Mouse (Mus musculus): ENCODE results near the gene Atg7. TPM values are rescaled to one million over a fixed set of nuclear protein-coding genes. Genes with fewer than 3 reads are reported as not detected.

Gene Atg7
- total RNA-seq, 4 experiments from 2014 or later, result 11.5 to 13.1 (median 12.2) TPM

DNA sequence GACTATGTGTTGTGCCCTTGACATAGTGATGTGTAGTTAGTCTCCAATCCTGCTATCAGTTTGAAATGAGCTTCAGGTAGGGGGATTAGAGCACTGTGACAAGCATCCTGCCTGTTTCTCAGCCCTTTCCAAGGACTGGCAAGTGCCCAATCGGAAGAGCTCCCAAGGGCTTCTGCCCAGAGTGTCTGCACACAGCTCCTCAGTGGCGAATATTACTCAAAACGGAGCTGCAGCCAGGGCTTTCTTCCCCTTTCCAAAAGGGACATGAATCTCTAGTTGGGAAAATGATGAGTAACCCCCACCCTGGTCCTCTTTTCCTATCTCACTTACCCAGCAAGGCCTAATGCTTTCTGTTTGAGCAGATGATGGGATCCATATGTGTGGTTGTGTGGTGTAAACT lies 90.8 kb downstream of the Atg7 start:
- DNase-seq (ENCODE audit: low spot score), result no peak

- no peak for DNase-seq (ENCODE audit: low spot score)
Measured at GRCm38 (mm10) chr6:114735054-114735453, 92.2 kb downstream of the Atg7 start.

DNA sequence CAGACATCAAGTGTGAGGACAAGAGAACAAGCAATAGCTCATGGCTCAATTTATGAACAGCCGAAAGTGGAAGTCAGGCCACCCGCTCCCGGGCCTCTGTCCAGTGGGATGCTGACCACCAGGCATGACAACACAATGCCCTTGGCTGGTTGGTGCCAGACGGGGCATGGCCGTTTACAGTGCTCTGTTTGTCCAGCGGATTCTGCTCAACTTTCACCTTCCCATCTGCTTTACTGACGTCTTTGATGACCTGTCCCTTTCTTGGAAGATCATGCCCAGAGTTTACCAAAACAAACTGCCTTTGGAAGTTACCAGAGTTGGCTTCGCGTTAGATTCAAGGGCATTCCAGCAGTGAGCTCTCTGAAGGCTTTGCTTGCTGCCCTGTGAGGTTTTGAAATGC lies 93.5 kb downstream of the Atg7 start:
- no peak for DNase-seq (ENCODE audit: low spot score)

DNA sequence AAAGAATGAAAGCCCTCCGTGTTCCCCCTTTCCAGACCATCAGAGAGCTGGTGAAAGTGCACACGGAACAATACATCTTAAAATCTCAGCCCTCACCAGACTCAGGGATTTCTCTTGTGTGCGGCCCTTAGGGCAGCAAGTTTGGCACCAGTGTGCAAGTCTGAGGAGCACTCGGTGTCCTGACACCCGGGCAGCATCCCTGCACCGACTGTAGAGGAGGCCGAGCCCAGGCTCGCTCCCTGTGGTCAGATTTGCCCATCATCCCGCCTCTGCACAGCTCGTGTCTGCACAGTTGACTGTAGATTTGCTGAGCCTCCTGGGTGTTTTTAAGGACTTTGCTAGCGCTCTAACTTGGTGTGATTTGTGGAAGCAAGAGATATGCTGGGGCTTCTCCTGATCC lies 94.3 kb downstream of the Atg7 start:
- DNase-seq (ENCODE audit: low spot score), result no peak

DNA sequence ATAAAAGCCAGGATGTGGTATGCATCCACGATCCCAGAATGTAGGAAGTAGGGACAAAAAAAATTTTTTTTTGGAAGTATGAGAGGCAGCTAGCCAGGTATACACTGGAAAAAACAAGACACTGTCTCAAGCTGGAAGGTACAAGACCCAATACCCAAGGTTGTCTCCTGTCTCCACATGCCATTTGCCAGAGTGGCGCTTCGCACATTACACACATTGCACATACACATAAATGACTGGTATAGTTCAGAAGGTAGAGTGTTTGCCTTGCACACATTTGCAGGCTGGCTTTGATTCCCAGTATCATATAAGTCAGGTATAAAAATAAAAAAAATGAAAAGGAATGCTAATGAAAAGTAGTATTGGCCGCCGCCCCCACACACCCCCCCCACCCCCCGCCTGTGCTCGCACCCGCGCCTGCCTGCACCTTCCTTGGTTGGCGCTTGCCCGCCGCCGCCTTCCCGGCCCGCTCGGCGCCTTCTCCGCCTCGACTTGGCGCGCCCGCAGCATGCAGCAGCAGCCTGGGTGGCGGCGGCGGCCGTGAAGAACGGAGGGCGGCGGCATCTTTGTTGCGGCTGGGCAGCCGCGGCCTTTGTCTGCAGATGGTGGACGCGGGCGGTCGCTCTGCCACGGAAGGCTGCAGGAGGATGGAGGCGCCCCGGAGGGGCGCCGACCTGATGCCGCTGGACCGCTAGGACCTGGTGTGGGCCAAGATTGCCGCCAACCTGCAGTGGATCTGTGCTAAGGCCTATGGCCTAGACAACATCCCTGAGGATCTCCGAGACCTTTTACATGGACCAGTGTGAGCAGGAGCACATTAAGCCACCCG lies 95.2 kb downstream of the Atg7 start:
- no peak for DNase-seq (ENCODE audit: low spot score)

DNA sequence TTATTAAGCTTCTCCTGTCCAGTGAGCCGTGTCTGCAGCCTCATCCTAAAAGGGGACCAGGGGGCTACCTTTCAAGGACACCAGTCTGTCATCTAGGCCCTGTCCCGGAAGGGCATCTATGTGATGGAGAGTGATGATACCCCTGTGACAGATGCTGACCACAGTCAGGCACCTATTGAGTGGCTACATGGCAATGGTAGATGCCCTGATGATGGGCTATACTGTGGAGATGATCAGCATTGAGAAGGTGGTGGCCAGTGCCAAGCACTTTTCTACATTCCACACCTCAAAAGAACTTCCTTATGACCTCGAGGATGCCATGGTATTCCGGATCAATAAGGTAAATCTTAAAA lies 95.8 kb downstream of the Atg7 start:
- DNase-seq (ENCODE audit: low spot score), result no peak

- no peak for DNase-seq (ENCODE audit: low spot score)
Measured at GRCm38 (mm10) chr6:114742209-114743003, 99.5 kb downstream of the Atg7 start.

DNA sequence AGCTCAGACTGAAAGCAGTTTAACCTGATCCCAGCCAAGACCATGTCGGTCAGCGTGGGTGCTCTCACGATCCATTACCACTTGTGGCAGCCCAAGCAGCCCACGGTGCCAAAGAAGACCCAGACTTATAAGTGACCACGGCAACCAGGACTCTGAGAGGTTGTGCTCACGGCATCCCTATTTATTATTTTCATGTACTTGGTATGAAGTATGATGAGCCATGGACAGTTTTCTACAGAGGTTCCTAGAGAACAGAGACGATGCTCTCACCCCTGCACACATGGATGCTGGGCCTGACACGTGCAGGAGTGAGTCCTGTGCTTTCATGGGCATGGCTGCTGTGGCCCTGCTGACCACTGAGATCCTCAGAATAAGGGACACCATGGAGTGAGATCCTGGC lies 100.2 kb downstream of the Atg7 start:
- no peak for DNase-seq (ENCODE audit: low spot score)

DNA sequence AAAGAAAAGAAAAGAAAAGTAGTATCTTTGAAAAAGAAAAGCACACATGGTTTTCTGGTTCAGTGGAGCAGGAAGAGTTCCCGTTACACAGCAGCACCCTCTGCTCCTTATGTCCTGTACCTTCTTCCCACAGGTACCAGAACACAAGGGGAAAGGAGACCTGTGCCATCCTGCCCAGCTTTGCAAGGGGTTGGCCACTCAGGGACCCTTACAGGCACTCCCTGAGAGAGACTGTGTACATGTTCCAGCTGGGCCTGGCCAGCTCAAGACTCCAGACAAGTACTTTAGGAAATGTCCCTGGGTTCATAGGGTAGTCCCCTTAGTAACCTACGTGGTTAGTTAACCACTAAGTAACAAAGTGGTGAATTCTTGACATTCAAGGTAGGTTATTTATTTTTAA lies 100.9 kb downstream of the Atg7 start:
- DNase-seq (ENCODE audit: low spot score), result no peak

DNA sequence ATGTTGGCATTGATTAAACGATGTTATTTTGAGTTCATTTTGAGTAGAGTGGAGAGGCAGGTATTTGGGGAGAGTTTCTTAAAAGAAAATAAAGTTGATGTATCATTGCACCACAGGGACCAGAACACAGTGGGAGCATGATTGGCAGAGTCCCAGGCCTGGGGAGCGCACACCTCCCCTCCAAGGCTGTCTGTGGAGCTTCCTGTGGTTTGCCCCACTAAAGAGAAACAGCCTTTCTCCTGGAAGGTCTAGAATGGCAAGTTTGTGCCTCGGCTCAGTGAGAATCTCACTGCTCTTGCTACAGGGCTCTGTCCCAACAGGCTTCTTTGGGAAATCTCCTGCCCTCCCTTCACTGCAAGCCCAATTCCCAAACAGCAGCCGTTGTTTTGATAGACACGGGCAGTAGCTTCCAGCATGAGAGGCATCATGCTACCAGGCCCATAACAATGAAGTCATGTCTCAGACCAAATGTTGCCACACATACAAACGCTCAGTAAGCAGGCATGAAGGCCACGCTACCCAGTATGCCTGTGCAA lies 103.6 kb downstream of the Atg7 start:
- DNase-seq (ENCODE audit: low spot score), result no peak

- DNase-seq (ENCODE audit: low spot score), result no peak
Measured at GRCm38 (mm10) chr6:114748419-114748818, 105.5 kb downstream of the Atg7 start.

GRCm38 (mm10) chr6:114748882-114749281 lies 106.0 kb downstream of the Atg7 start:
- no peak for DNase-seq (ENCODE audit: low spot score)

GRCm38 (mm10) chr6:114758795-114759194 lies 115.9 kb downstream of the Atg7 start:
- DNase-seq (ENCODE audit: low spot score), result no peak

DNA sequence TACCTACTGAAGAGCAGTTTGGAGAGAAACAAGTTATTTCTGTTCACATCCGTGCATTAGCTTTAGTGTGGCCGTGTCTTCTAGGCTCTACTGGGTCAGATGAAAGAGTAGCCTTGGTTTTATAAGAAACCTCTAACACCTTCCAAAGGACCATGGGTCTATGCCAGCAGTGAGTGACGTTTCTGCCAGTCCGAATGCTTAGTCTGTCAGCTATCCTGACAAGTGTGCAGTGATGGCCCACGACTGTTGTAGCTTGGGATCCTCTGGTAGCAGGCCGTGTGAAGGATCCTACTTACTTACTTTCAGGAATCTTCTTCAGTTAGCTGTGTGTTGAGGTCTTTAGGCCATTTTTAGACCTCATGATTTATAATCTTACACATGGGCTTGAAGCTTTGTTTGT lies 123.4 kb downstream of the Atg7 start:
- no peak for DNase-seq (ENCODE audit: low spot score)

DNA sequence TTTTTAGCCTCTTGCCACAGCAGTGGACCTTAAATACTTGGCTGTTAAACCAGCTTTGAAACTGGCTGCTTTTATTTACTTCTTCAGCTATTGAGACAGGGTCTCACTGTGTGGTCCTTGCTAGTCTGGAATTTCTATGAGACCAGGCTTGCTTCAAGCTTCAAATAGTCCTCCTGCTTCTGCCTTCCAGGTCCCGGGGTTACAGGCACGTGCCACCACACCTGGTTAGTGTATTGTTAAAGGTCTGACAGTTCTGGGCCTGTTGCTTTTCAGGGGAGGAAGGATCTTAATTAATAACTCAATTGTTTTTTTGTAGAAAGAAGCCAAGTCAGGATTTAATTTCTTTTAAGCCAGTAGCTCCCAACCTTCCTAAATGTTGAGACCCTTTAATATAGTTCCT lies 124.8 kb downstream of the Atg7 start:
- no peak for DNase-seq (ENCODE audit: low spot score)

DNA sequence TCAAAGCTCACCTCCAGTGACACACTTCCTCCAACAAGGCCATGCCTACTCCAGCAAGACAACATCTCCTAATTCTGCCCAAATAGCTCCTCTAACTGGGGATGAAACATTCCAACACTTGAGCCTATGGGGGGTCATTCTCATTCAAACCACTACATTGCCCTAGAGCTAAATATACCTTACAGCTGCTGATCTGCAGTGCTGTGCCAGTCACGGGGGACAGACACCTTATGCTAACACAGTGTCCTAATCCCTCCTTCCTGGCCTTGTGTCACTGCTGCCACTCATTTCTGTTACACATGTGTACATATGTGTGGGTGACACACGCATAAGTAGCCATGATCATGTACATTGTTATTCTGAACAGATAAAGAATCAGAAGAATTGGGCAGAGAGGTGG lies 127.4 kb downstream of the Atg7 start:
- DNase-seq (ENCODE audit: low spot score), result no peak

GRCm38 (mm10) chr6:114771502-114771901 lies 128.6 kb downstream of the Atg7 start:
- DNase-seq (ENCODE audit: low spot score), result no peak

DNA sequence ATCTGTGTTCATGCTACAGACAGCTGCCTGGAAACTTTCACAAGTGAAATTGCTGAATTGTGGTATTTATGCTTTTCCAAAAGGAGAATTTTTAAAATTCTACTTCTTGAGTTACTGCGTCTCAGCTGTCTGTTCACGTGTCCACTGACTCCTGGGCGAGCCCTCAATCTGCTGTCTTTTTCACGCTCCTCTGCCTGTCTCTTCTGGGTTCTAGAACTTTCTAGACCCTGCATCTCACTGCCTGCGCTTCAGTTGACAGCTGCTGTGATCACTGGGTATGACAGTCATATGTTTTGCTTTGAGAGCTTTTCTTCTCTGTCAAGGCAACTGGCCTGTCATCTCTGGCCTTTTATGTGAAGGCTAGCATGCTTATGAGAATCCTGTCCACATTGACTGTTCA lies 132.3 kb downstream of the Atg7 start:
- DNase-seq (ENCODE audit: low spot score), result no peak

GRCm38 (mm10) chr6:114777872-114778271 lies 135.0 kb downstream of the Atg7 start:
- DNase-seq (ENCODE audit: low spot score), result no peak

DNA sequence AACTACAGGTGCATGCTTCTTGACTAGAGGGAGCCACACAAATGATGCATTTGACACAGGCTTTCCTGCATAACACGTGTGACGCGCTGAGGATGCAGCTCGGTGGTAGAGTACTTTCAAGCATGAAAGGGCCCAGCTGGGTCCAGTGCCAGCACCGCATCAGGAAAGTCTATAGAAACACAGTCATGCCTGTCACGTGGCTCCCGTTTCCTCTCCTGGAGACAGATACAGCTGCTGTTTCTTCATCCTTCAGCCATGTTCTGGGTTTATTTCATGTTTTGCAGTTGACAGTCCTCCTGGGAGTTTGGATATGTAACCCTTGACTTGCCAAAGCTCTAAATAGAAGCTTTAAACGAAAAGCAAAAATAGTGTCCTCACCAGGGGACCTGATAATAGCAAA lies 135.8 kb downstream of the Atg7 start:
- no peak for DNase-seq (ENCODE audit: low spot score)

DNA sequence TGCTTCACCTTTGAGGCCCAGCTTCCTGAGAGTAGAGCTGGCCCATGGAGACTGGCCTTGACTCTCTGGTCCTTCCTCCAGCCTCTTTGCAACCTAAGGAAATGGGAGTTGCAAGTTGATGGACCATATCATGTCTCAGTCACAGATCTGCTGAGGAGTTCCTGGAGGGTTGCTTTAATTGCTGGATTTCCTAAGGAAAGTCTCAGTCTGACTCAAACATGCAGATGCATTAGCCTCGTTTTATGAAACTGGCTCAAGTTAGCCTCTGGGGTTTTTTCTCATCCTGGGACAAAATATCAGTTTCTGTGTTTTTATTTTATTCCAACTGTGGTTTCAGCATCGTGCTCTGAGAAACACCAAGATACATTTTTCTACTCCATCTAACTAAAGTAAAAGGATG lies 137.7 kb downstream of the Atg7 start:
- no peak for DNase-seq (ENCODE audit: low spot score)

DNA sequence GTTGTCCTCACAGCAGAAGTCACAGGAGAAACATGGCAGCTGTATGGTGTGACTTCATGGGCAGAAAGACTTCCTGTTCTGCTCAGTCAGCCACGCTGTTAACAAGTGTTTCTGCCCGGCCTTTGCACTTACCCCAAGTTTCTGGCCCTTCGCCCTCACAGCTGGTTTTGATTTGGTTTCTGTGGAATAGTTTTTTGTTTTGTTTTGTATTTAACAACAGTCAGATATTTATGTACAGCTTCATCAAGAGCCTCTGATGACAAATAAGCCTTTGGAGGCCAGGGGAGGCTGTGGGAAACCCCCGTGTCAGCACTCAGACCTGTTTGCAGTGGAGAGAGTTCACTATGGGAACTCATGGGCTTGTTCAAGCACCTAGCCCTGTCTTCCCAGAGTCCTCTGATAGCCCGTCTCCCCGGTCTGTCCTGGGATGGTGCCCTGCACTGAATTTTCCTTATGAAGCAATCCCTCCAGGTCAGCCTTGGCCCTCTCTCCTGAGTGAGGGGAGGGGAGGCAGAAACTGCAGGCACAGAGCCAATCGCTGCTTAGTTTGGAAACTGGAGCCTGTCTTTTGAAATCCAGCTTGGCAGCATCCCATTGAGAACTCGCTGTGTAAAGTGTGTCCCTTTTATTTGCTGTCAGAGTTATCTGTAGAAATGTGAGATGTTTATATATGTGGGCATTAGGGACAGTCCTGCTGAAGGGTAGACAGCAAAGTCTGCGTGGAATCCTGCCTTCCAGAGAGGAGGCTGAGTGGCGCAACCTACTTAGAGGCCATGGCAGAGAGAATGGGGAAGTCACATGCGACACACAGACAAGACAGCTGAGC lies 138.7 kb downstream of the Atg7 start:
- DNase-seq (ENCODE audit: low spot score), result peak; percentile 71

Measured in heart, adult 8-10 months (tissue).